Mouse (Mus musculus) frontal cortex, postnatal 10 days (tissue): ENCODE measurements around the gene 4930415O20Rik.

Source experiments
- DNase-seq, 2 experiments: peaks; one replicate each; pipeline ENCODE4 v3.0.0; 2022; ENCODE audit warnings: low spot score in 2 of 2, mixed read lengths in 1 of 2

The 4930415O20Rik gene

GRCm38 (mm10) chr15:98570873-98571538 lies at the start of gene 4930415O20Rik, which contains the start of gene Ccnt1:
TSS of gene 4930415O20Rik (plus strand) at chr15:98571004.
TSS of gene Ccnt1 (minus strand) at chr15:98570923.
- no peak for DNase-seq

DNA sequence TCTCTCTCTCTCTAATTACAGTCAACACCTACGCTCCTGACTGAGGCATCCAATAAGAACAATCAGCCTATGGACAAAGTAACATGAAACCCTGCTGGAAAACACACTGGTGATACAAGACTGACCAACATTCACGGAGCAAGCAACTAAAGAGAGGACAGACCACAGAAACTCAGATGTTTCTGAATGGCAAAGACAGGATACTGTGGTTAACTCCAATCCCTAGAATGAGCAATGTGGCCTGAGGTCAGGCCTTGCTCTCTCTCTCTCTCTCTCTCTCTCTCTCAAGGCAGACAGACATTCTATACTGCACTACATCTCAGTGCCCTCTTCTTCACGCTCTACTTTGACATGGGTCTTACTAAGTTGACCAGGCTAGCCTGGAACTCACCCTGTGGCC lies 49.6 kb upstream of the 4930415O20Rik start:
- no peak for DNase-seq

DNA sequence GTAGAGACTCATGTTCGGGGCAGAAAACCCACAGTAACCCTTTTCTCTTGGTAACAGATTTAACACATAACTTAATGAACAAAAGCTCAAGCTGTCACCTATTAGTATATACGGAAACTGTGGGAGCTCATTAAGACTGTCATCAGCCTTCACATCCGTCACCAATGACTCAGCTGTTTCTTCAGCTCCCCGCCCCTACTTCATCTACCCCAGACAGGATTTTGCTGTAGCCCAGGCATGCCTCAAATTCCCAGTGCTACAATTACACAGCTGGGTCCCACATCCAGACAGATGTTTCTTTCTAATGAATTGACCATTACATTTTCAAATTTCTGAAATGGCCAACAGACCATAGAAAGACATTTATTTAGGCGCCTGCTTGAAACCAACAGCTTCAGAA lies 44.7 kb upstream of the 4930415O20Rik start:
- no peak for DNase-seq

DNA sequence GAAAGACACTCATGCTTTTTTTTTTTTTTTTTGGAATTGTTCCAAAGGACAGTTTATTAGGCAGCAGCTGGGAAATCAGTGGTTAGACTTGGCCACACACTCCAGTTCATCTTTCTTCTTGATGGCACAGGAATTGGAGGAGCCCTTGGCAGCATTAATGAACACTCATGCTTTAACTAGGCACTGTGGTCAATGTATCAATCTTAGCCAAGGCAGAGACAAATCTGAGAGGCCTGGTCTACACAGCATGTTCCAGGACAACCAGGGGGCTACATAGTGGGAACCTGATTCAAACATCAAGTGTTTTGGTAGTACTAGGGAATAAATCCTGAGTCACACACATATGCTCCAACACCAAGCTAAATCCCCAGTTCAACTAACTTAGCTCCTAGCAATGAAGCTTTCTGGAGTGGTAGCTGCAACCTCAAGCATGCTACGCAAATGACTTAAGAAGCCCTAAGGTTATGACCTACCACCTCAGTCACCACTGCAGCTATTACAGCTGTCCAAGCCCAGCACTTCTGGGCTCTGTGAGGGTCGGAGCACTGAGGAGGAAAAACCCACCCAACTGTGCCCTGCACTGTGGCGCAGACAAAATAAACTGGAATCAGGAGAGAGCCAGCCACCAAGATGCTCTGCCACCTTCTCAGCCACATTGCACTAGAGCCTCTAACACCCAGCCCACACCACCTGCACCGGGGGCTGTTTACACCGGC lies 43.6 kb upstream of the 4930415O20Rik start:
- no peak for DNase-seq

DNA sequence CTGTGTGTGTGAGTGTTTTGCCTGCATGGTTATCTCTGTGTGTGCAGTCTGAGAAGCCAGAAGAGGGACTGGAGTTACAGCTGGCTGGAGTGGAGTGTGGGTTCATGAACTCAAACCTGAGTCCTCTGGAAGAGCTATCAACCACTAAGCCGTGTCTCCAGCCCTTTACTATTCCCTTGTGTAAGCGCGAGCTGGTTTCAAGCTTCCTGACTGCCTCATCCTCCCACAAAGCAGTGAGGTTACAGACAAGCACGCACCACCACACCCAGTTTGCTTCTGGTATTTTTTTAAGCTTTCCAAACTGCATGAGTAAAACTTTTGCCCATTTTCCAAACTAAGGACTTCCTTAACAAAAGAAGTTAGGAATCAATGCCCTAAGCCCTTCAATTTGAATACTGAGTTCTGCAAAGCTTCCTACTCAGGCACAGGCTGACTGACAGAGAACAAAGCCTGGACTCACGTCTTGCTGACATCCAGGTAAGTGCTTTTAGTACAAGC lies 42.7 kb upstream of the 4930415O20Rik start:
- DNase-seq, result no peak

- DNase-seq, result no peak
Measured at GRCm38 (mm10) chr15:98532281-98532680, 38.5 kb upstream of the 4930415O20Rik start.

- DNase-seq, result no peak
Measured at GRCm38 (mm10) chr15:98533035-98533531, 37.7 kb upstream of the 4930415O20Rik start.

DNA sequence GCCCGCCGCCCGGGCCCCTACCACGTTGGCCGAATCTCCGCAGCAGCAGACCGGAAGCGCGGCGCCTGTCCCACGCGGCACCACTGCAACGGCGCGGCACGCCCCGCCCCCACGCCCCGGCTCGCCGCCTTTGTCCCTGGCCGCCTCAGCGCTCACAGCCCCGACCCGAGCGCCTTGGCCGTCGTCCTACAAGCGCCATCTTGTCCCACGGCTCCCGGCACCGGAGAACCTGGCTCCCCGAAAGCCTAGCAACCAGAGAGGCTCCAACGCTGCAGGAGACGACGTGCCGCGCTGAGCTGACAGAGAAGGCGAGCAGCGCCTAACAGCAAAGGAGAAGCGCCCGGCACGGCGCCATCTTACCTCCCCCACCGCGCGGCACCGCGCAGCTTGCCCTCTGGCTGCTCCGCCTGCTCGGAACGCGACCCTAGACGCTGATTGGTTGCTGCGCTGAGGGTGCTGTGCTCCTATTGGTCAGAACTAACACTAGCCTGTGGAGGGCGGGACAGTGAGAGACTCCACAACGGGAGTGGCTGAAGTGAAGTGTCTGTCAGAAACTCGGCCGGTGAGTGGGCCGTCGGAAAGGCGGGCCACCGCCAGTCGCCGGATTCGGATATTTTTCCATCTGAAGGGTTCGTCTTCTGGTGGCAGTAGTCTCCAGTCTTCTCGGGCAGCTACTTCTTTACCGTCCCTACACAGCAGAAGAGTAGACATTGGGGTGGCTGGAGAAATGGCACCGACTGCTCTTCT lies 36.8 kb upstream of the 4930415O20Rik start, which contains the start of gene Kansl2:
Gene Kansl2 (minus strand): TSS at position 384 of the 747 bp plus-strand sequence.
- peak; percentile 98 for DNase-seq

GRCm38 (mm10) chr15:98535921-98536320 lies 34.9 kb upstream of the 4930415O20Rik start:
- DNase-seq, result no peak

- no peak for DNase-seq
Measured at GRCm38 (mm10) chr15:98536828-98537510, 33.8 kb upstream of the 4930415O20Rik start.

DNA sequence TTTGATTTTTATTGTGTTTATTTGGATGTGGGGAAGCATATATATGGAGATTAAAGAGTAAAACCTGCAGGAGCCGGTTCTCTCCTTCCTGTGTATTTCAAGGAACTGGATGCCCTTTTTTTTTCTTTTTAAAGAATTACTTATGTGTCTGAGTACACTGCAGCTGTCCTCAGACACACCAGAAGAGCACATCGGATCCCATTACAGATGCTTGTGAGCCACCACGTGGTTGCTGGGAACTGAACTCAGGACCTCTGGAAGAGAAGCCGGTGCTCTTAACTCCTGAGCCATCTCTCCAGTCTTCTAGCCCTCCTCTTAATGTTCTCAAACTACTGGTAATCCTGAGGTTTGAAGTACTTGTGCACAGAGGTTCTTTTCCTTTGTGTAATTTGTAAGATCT lies 32.9 kb upstream of the 4930415O20Rik start:
- no peak for DNase-seq

- no peak for DNase-seq
Measured at GRCm38 (mm10) chr15:98541064-98541463, 29.7 kb upstream of the 4930415O20Rik start.

GRCm38 (mm10) chr15:98543341-98543740 lies 27.5 kb upstream of the 4930415O20Rik start:
- no peak for DNase-seq

GRCm38 (mm10) chr15:98545151-98545550 lies 25.7 kb upstream of the 4930415O20Rik start:
- DNase-seq, result no peak

- DNase-seq, result no peak
Measured at GRCm38 (mm10) chr15:98546843-98547242, 24.0 kb upstream of the 4930415O20Rik start.

DNA sequence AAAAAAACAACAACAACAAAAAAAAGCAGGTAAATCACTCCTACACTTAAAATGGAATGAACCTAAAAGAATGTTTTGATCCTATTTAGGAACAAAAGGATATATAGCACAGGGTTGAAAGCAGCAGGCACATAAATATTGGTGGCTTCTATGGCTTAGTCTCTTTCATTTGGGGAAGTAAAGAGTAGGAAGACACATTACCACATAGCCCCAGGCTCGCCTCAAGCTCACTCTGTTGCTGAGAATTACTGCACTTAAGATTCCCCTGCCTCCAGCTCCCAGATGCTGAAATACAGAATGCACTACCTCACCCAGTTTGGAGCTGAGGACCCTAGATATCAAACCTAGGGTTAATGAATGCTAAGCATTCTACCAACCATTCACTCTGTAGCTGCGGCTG lies 18.0 kb upstream of the 4930415O20Rik start:
- DNase-seq, result no peak

DNA sequence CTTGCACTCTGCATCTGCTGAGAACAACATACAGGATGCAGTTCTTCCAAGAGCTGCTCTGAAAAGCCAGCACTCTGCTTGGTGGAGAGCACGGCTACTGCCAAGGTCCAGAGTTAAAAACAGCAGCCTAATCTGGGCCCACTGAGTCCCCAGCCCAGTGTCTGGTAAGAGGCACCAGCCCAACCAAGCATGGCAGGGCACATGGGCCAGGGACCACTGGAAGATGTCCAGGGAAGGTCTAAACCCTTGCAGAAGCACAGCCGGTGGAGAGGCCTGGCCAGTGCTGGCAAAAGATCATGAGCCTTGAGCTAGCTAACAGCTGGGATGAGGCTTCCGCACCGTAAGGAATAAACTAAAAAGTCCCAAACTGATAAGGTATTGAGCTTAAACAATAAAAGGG lies 14.9 kb upstream of the 4930415O20Rik start:
- DNase-seq, result no peak

DNA sequence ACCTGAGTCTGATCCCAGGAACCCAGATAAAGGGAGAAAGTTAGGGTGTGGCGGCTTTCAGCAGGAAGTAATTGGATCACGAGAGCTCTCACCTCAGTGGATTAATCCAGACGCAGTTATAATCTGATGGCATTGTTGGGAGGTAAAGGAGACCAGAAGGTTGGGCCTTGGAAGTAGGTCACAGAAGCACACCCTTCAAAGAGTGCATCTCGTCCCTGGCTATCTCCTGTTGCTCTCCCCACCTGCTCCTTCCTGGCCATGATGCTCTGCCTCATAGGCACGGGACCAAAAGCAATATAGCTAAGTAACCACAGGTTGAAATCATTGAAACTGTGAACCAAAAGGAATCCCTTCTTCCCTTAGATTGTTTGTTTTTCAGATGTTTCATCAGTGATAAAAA lies 13.6 kb upstream of the 4930415O20Rik start:
- DNase-seq, result no peak

DNA sequence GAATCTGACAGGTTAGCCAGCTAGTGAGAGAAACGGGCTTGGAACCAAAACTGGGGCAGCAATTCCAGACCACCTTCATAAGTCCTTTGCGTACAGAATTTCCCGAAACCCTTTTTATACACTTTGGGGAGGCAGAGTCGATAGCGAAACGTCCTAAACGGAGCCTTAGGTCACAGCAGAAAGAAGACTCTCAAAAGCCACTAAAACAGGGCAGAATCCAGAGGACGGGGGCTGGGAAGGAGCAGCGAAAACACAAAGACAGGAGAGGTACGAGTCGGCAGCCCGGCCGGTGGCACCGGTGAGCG lies 3.9 kb upstream of the 4930415O20Rik start:
- DNase-seq, result no peak

DNA sequence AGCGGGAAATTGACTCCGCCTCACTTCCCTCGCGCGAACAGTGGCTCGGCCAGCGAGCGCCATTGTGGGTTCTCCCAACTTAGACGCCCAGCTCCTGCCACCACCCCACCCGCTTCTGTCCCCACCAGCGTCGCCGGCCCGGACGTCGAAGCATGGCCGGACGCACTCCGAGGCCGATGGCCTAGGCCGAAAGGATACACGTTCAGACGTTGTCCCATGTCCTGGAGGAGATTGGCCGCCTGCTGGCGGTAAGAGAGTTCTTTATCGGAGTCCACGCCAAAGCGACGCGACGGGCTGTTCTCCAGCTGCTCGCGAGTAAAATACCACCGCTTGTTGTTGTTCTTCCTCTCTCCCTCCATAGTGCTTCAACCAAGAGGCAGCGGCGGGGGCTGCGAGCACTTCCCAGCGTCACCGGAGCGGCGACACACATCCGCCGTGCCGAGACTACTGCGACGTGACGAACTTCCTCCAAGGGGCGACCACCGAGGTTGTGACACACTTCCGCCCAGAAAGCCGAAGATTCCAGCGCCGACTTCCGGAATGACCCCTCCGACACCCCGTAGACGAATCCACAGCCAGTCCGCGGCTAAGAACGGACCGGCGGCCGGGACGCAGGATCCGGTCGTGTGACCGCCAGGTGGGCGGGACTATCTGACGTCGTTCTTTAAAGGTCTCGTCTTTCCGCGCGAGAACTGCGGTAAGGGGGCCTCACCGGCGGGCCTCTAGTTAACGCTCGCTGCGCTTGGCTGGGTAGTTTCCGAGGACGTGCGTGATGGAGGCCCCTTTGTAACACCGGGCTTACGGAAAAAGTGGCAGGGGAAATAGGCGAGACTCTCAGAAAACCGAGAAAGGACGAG lies 3.3 kb upstream of the 4930415O20Rik start:
- peak; percentile 99 to 100 for DNase-seq
